Mouse (Mus musculus) lung, postnatal 4 days (tissue): Measurements from ENCODE around the gene Zfp110.
"Not testable (repeated sequence)": the region's sequence is repeated elsewhere in the genome, so short reads cannot be mapped to it uniquely, and the experiment has no call there.

Source experiments
- DNase-seq, 2 experiments: peaks; one replicate each; pipeline ENCODE4 v3.0.0; 2021

Zfp110 gene

GRCm38 (mm10) chr7:12834162-12835120, at the start of gene Zfp110:
Gene Zfp110, plus strand, starts transcription at chr7:12834761.
- peak; percentile 93 for DNase-seq

- DNase-seq: no peak
These were observed 47.2 kb upstream of the Zfp110 start for GRCm38 (mm10) chr7:12787333-12787732.

- DNase-seq: no peak
These were observed 46.5 kb upstream of the Zfp110 start for GRCm38 (mm10) chr7:12788025-12788424.

- DNase-seq: not testable (repeated sequence)
These were observed 41.9 kb upstream of the Zfp110 start for GRCm38 (mm10) chr7:12792624-12793023.

- DNase-seq: no peak
These were observed 36.6 kb upstream of the Zfp110 start for GRCm38 (mm10) chr7:12797971-12798370.

GRCm38 (mm10) chr7:12799554-12799953, 35.0 kb upstream of the Zfp110 start:
- no peak for DNase-seq

GRCm38 (mm10) chr7:12802866-12803726, 31.5 kb upstream of the Zfp110 start, which contains the start of gene Zscan18:
Gene Zscan18, minus strand, starts transcription at chr7:12803635.
- peak; percentile 70 to 80 for DNase-seq

- DNase-seq: no peak
These were observed 30.9 kb upstream of the Zfp110 start for GRCm38 (mm10) chr7:12803727-12804071.

- DNase-seq: no peak
These were observed 19.0 kb upstream of the Zfp110 start for GRCm38 (mm10) chr7:12815566-12815965.

GRCm38 (mm10) chr7:12818521-12819295, 15.9 kb upstream of the Zfp110 start, which contains the start of gene Zfp329:
Gene Zfp329, minus strand, starts transcription at chr7:12818858.
- DNase-seq: peak; percentile 92

GRCm38 (mm10) chr7:12835193-12835671, 671 bp downstream of the Zfp110 start:
- peak in 1 of 2 experiments; percentile 34 for DNase-seq

- DNase-seq: no peak
These were observed 1.2 kb downstream of the Zfp110 start for GRCm38 (mm10) chr7:12835779-12836178.

- no peak for DNase-seq
These were observed 39.7 kb downstream of the Zfp110 start for GRCm38 (mm10) chr7:12874301-12874700.

GRCm38 (mm10) chr7:12880036-12880435, 45.5 kb downstream of the Zfp110 start:
- DNase-seq: no peak

GRCm38 (mm10) chr7:12880497-12880896, 45.9 kb downstream of the Zfp110 start:
- DNase-seq: not testable (repeated sequence)

GRCm38 (mm10) chr7:12880911-12881660, 46.5 kb downstream of the Zfp110 start, which contains the start of gene Zfp128:
Gene Zfp128, plus strand, starts transcription at chr7:12881177.
- peak; percentile 95 for DNase-seq

- DNase-seq: no peak
These were observed 52.2 kb downstream of the Zfp110 start for GRCm38 (mm10) chr7:12886563-12887266.

- no peak for DNase-seq
These were observed 53.0 kb downstream of the Zfp110 start for GRCm38 (mm10) chr7:12887585-12887984.

GRCm38 (mm10) chr7:12890928-12891327, 56.4 kb downstream of the Zfp110 start:
- DNase-seq: no peak

- no peak for DNase-seq
These were observed 56.8 kb downstream of the Zfp110 start for GRCm38 (mm10) chr7:12891334-12891733.
